In the genomic region with DNA sequence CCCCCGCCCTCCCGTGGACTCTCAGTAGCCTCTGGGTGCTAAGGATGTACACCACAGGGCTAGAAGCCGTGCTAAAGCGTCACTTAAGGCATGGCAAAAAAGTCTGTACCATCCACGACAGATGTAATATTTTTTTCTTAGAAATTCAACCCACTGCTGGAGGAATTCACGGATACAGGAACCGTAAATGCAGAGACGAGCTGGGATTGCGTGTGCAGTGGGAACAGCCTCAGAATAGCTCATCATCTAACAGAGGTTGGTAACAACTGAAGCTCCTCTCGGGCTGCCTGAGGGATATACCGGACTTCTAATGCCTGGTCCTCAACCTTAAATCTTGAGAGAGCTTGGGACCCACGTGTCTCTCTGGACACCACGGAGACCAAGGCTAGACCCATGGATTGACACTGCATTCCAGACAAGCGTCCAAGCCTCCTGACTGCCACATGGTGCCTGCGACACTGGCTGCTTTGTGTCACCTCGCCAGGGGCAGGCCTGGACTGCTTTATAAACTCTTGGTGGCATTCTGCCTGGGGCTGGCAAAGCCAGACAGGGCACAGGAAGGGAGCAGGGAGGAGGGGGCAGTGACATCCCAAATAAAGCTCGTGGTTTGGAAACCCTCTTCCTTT, we compare ENCODE assay signal across 11 mouse cellular contexts. TPM values are rescaled to one million over a fixed set of nuclear protein-coding genes. Genes with fewer than 3 reads are reported as not detected.
A peak's percentile ranks its signal among the peaks of the same experiment; 100 is the strongest.
DNase-seq lines count a peak whose midpoint lies in the region; ATAC-seq lines count a peak whose summit lies in the region.
"Had no signal": no experiment of that assay in that cellular context is flagged by ENCODE, and none has a peak within 500 bp of the region (broad histone marks: within the 10 kb centered on the region; RNA-seq: fewer than 3 reads in every experiment).

No protein-coding gene starts in this region.

- H3K4me3 ChIP-seq in hindbrain, embryonic 15.5 days, result no peak overlapping the region
- no peak overlapping the region for H3K4me3 ChIP-seq in hindbrain, embryonic 12.5 days
- no peak overlapping the region for H3K4me3 ChIP-seq in neural tube, embryonic 15.5 days (replicated peaks)
- H3K4me3 ChIP-seq: erythroblast, embryonic 14.5 days had no signal

- no peaks in the 10 kb centered on the region for H3K27me3 ChIP-seq in hindbrain, embryonic 15.5 days
- H3K27me3 ChIP-seq in hindbrain, embryonic 12.5 days, result no peaks in the 10 kb centered on the region
- no peaks in the 10 kb centered on the region for H3K27me3 ChIP-seq in neural tube, embryonic 15.5 days (replicated peaks)

- 73% methylated on average over 17 of the region's 17 CpGs for WGBS in hindbrain, embryonic 15.5 days
- 81% methylated on average over 17 of the region's 17 CpGs for WGBS in hindbrain, embryonic 12.5 days
- 74% methylated on average over 17 of the region's 17 CpGs for WGBS in neural tube, embryonic 15.5 days

- no peaks in the 10 kb centered on the region for H3K4me1 ChIP-seq in hindbrain, embryonic 15.5 days (replicated peaks)
- no peaks in the 10 kb centered on the region for H3K4me1 ChIP-seq in hindbrain, embryonic 12.5 days
- no peaks in the 10 kb centered on the region for H3K4me1 ChIP-seq in neural tube, embryonic 15.5 days

- H3K27ac ChIP-seq in hindbrain, embryonic 15.5 days (replicated peaks), result no peak overlapping the region
- no peak overlapping the region for H3K27ac ChIP-seq in hindbrain, embryonic 12.5 days
- no peak overlapping the region for H3K27ac ChIP-seq in neural tube, embryonic 15.5 days (replicated peaks)
- H3K27ac ChIP-seq: kidney, postnatal 0 days had no signal

- peak; percentile 63; the same call in 1 of the 2 replicates for ATAC-seq in hindbrain, embryonic 15.5 days (ENCODE audit: low FRiP score, low read depth)
- ATAC-seq in hindbrain, embryonic 12.5 days (ENCODE audit: low FRiP score), result no peak
- 0 out of 2 replicates have a peak, but pooled peaks have one; percentile 35 for ATAC-seq in neural tube, embryonic 15.5 days (ENCODE audit: low FRiP score)

- intact Hi-C loops in heart, postnatal 36 days (cut with DNase I), result no loop called here

- no peaks in the 10 kb centered on the region for H3K36me3 ChIP-seq in hindbrain, embryonic 15.5 days
- H3K36me3 ChIP-seq in hindbrain, embryonic 12.5 days, result no peaks in the 10 kb centered on the region
- no peaks in the 10 kb centered on the region for H3K36me3 ChIP-seq in neural tube, embryonic 15.5 days

- DNase-seq in cerebellum, adult 9-10 months, result peak; percentile 31
- peak; percentile 31 to 47 for DNase-seq in heart, postnatal 36 days
- DNase-seq in c-Kit-positive CD71-positive TER-119-positive erythroid progenitor cells, embryonic 14.5 days (ENCODE audit: low spot score), result no peak
- no peak for DNase-seq in adrenal gland, postnatal 10 days
- no peak for DNase-seq in kidney, adult 11 months

- no peak overlapping the region for H3K4me2 ChIP-seq in hindbrain, embryonic 15.5 days
- H3K4me2 ChIP-seq in hindbrain, embryonic 12.5 days (replicated peaks), result no peak overlapping the region
- H3K4me2 ChIP-seq in neural tube, embryonic 15.5 days, result no peak overlapping the region
- H3K4me2 ChIP-seq: liver, embryonic 11.5 days had no signal

- H3K9me3 ChIP-seq in hindbrain, embryonic 15.5 days, result no peaks in the 10 kb centered on the region
- H3K9me3 ChIP-seq in hindbrain, embryonic 12.5 days (replicated peaks), result no peaks in the 10 kb centered on the region
- H3K9me3 ChIP-seq in neural tube, embryonic 15.5 days (replicated peaks), result 0 out of 2 replicates have a peak, but pooled peaks cover 2% of the 10 kb centered on the region

- H3K9ac ChIP-seq in hindbrain, embryonic 15.5 days, result no peak overlapping the region
- H3K9ac ChIP-seq in hindbrain, embryonic 12.5 days, result no peak overlapping the region
- 0 out of 2 replicates have a peak overlapping the region, but pooled peaks have one; percentile 7 for H3K9ac ChIP-seq in neural tube, embryonic 15.5 days (replicated peaks)

RNA-seq across cellular contexts. Expression of a gene that starts 23.5 kb away (rescaled TPM):
- 128 and 140 TPM in 2 replicates for polyA plus RNA-seq in hindbrain, embryonic 15.5 days (2015; fragmentation: Nextera tagmentation; extraction: Ambion mirVana)
- polyA plus RNA-seq in hindbrain, embryonic 12.5 days (2016; fragmentation: Nextera tagmentation; extraction: Ambion mirVana), result 56.6 and 60.7 TPM in 2 replicates
- 100 to 1,000 TPM in 1 of 2 experiments, 10 to 100 TPM in 1; 99.7 to 113 TPM for total RNA-seq in heart, postnatal 36 days (2021)
- 134 and 146 TPM in 2 replicates for polyA plus RNA-seq in neural tube, embryonic 15.5 days (2015; fragmentation: Nextera tagmentation; extraction: Ambion mirVana)
- total RNA-seq in adrenal gland, postnatal 10 days (2021), result 10 to 100 TPM; 27.3 to 38.4 TPM

Comparison
In these comparisons a context has a peak if more than half of its experiments do, and no peak if none do; other contexts are left out.
1. DNase-seq: peak in cerebellum, adult 9-10 months (single experiment) and heart, postnatal 36 days (2 of 2); none in c-Kit-positive CD71-positive TER-119-positive erythroid progenitor cells, embryonic 14.5 days (single experiment), adrenal gland, postnatal 10 days (single experiment) and kidney, adult 11 months (single experiment).